Mouse (Mus musculus) kidney, adult 2 months (tissue): ENCODE data around the gene Pik3cd.

Experiments used
- CTCF ChIP-seq: fragments of 200-500 bp; conservative IDR thresholded peaks from 2 replicates; pipeline ENCODE4 v1.5.1; 2011; ENCODE audit warnings: low read depth, mild to moderate bottlenecking, control low read depth, low read length, moderate library complexity, mixed read lengths; ENCODE audit not compliant: insufficient read depth, insufficient read length
- POLR2A ChIP-seq: fragments of 200-500 bp; IDR thresholded peaks from one replicate; pipeline ENCODE4 v1.6.1; 2011; ENCODE audit warnings: low read depth, low read length, control low read depth

DNA sequence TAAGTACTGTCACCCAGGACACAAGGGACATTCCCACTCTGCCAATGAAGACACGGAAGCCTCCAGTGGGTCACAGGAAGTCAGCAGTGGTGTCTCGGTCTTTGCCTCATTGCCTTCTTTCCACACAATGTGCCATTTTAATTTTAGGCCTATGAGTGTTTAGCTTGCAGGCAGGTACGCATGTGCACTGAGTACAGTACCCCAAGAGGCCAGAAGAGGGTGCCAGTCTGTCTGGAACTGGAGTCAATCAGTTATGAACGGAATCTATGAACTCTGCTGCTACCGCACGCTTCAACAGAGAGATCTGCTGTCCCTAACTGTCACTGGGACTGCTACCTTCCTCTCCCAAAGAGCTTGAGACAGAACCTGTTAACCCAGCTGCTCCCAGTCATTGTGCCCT lies 17.3 kb upstream of the Pik3cd start:
- peak; percentile 65 for TF ChIP-seq CTCF
- TF ChIP-seq POLR2A = no peak
